Mouse (Mus musculus) urinary bladder, postnatal 25 days (tissue): Measurements from ENCODE around the gene Cltc.

ENCODE experiments used
- DNase-seq: peaks from one replicate; pipeline ENCODE4 v3.0.0; 2022; ENCODE audit warnings: low spot score

The Cltc gene

DNA sequence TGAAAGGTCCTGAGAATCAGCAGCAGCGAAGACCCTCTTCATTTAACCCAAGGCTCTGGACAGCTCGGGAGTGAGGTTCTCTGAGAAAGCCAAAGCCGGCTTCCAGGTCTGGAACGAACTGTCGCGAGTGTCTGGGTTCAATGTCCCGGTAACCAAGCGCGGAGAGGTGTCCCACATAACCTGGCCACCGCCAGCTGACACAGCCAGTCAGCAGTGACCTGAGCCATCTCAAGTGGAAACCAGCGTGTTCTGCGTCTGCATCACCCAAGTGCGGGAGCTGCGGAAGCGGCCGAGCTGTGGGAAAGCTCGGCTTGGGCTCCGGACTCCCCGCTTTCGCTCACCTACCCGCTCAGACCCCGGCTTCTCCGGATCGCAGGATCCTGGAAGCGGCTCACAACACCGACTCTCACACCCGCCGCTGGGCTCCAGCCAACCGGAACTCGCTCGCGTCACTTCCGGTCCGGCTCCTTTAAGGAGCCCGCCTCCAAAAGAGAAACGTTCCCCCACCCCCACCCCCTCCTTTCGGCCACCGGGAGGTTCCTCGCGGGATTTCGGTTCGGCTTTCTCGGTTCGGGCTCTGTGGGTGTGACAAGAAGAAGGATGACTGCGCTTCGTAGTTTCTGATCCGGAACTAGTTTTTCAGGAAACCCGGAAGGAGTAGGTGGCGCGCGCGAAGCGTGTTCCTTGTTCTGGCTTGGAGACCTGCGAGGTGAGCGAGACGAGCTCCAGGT, 73.8 kb downstream of the Cltc start, which contains the start of the genes Vmp1 and Ptrh2:
Gene Vmp1, minus strand, starts transcription at position 442 of the 731 bp plus-strand sequence.
Gene Ptrh2, plus strand, starts transcription at position 591 of the 731 bp plus-strand sequence.
- DNase-seq = peak; percentile 92

DNA sequence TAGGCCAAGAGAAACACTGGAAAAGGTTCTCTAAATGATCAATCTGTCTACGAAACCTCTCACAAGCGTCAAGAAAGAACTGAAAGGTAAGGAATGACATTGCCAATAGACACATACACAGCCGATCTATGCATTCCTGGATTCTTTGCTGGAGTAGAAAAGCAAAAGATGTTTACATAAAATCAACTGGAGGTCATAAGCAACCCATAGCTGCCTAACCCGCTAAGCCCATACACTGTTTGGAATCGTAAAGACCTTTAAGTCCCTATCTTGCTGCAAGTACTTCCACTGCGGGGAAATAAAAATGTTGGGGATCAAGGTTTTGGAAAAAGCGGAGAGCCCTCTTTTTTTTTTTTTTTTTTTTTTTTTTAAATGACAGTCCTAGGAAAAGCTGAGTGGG, 74.5 kb downstream of the Cltc start:
- DNase-seq = no peak

DNA sequence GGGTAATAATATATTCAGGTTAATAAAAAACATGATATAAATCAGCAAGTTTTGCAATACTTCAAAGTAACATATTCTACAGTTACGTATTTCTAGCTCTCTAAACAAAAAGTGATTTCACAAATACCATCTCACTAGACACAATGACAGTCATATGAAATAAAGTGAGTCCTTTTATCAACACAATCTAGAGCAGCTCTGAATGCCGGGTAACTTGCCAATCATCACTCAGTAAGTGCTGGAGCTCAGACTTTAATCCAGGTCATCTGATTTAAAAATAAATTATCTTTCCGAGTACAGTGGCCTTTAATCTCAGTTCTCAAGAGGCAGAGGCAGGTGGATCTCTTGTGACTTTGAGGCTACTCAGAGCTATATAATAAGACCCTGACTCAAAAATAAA, 75.9 kb downstream of the Cltc start:
- DNase-seq = no peak

DNA sequence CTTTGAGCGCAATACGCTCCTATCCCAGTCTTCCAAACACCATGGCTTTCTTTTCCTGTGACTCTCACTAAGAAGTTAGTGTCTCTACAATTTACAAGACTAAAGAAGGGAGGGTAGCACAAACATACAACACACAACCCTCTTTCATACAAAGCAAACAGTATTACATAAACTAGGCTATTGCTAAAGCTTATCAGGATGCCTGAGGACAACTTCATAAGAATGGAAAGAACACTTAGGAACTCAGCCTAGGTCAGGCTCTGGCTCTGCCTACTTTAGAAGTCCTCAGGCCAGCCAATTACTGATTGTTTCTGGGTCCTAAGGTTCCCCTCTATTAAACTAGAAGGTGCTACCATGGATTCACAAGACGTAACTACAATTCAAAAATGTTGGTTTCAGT, 76.6 kb downstream of the Cltc start:
- DNase-seq = no peak

DNA sequence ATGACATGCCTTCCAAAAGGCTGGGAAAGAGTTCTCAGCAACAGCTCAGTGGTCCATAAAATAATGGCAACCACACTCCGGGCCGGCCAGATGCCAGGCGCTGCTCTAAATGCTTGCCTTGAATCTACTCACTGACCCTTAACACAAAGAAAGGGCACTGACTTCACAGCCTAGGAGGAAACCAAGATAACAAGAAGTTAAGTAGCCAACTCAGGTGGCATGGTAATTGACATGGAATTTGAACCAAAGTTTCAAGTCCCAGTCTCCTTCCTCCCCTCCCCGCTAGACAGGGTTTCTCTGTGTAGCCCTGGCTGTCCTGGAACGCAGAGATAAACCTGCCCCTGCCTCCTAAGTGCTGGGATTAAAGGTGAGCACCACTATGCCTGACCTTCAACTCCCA, 78.4 kb downstream of the Cltc start:
- DNase-seq = no peak

DNA sequence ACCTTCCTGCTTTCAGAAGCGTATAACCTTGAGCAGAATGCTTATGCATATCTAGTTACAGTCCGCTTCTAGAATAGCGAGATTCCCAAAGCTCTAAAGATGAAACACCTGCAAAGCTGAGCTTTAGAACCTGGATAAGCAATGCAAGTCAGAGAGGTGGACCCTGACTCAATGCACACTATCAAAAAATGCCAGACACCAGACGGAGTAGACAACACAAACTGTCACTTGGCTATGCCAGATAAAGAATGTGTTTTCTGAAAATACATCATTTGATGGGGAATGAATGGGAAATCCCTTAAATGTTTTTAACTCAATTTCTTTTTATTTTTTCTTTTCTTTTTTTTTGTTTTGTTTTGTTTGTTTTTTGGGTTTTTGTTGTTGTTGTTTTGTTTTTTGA, 81.8 kb downstream of the Cltc start:
- no peak for DNase-seq

DNA sequence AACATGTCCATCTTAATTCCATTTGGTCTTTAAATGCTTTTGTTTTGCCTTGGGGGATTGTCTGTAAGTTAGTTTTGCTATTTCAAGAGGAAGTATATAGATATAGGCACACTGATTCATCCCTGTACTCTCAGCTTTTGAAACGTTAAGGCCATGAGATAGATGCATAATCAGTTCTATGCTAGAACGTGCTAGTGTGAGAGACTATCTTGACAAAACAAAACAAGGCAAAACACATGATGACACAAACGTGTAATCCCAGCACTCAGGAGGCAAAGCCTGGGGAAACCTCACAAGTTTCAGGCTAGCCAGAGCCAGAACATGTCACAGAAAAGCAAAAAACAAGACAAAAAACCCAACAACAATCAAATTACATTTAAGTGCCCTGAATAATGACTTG, 84.6 kb downstream of the Cltc start:
- DNase-seq = no peak

DNA sequence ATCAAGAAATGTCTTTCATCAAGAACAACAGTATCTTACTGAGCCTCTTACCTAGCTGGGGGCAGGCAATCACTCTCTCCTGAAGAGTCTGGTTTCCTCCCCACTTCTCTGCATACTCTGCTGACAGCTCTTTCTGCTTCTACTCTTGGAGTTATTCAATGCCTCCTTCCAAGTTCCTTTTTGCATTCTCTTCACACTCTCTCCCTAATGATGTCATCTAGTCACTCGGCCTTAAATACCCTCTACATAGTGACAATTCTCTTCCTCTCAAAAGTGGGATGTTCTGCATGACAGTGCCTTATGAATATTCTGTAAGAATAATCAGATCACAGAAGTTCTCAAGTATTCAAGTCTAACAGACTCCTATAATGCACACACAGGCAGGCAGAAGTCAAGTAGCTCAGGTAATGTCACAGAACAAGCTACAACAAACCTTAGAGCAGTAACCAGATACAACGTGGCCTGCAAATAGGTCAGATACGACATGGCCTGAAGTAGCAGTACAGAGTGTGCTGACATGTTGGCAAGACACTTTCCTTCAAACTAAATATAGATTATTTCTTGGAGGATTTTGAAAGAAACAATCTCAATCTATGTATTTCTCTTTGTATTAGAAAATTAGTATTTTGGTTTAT, 86.2 kb downstream of the Cltc start:
- DNase-seq = no peak

DNA sequence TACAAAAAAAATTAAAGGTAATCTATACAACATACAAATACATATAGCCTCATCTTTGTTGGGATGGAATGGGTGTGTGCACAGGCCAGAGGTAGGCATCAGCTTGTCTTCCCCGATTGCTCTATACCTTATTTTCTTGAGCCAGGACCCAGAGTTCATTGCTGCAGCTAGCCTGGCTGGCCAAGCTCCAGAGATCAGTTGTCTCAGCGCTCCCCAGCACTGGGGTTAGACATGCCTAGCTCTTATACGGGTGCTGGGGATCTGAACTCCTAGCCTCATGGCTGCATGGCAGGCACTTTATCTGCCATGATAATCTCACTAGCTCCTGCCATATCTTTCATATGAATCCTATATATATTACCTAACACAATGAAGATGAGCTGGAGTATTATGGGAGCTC, 89.2 kb downstream of the Cltc start:
- DNase-seq = no peak

DNA sequence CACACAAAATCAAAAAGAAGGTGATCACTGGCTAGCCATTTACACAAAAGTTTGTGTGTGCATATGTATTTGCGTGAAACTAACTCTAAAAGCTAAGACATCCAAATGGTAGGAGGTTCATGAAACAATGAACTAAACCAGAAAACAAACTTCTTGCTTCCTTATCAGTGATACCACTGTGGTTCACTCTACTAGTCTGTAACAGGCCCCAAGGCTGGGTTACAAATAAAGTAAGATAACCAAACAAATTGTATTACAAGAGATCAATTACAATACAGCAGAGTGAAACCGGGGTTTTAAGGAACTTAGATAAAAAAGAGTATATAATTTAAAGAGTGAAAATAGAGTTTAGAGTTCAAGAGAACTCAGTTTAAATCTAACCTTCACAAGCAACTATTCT, 89.8 kb downstream of the Cltc start:
- no peak for DNase-seq

DNA sequence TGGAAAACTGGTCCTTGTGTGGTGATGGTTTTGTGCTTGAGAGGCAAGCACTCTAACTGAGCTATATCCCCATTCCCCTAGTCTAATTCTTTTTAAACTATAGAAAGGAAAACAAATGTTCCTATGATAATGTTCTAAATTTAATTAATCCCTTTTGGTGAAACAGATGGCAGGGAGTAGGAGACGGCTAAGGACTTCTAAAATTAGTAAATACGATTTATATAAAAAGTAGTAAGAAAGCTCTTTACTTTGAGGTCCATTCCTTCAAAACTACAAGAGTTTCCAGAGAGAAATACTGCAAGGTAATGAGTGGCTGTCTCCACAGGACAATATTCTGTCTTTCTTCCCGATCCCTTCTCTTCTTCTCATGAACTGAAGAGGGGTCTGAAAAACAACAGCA, 93.0 kb downstream of the Cltc start:
- DNase-seq = no peak

DNA sequence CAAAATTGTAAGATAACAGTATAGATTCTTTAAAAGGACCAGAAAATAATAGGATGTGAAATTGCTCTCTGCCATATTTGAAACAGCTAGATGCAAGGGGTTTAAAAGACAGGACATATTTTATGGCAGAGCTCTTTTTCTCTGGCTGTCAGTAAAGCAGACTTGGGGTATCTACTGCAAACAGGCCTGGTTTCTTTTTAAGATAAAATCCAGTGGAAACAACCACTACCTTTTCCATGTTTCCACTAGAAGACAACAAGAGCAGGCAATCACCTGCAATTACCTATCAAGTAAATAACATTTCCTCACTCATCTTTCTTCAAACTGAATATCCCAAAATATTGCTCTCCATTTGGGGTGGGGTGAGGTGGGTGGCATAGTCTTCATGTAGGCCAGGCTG, 93.4 kb downstream of the Cltc start:
- no peak for DNase-seq

DNA sequence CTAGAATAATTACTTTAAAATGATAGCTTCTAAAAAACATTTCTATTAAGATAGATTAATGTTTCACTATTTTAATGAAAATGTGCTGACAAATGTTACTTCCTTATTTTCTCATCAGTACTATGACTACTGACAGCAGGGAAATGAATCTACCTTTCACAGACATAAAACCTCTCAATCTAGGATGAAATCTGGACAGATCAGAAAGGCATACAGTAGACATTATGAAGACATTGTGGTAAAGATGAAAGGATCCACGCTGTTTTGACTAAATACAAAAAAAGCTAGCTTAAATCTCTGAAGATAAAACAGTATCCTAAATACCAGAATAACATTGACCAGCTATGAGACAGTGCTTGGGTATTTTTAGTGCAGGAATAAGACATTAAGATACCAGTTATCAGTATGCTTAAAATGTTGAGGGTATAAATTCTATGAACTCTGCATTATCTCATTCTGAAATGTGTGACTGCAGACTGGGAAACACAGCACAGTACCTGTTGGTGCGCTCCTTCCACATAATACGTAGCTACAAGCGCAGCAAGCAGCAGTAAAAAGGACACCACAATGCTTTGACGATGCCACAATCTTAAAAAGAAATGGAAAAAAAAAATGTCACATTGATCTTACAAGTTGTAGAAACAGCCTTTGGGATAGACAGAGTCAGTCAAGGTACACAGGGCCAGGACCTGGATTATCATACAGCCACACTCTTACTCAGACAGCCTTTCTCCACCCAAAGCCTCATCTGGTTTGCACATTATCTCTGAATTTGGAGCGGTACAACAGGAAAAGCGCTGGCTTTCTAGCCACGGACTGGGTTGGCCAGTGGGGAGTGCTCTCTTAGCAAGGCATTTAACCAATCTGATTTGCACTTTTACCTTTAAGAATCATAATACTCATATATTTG, 94.1 kb downstream of the Cltc start:
- no peak for DNase-seq

DNA sequence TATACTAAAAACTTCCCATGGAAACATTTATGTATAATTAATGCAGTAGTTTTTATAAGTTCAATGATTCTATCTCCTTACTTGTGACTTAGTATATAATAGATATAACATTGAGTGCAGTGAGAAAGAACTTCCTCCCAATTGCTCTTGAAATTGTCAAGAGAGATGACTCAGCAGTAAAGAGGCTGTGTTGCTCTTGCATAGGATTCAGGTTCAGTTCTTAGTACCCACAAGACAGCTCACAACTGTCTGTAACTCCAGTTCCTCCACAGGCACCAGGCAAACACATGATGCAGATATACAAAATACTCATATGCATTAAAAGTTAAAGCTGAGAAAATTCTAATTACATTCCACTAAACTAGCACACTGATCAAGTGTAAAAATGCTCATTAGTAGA, 99.5 kb downstream of the Cltc start:
- DNase-seq = no peak

DNA sequence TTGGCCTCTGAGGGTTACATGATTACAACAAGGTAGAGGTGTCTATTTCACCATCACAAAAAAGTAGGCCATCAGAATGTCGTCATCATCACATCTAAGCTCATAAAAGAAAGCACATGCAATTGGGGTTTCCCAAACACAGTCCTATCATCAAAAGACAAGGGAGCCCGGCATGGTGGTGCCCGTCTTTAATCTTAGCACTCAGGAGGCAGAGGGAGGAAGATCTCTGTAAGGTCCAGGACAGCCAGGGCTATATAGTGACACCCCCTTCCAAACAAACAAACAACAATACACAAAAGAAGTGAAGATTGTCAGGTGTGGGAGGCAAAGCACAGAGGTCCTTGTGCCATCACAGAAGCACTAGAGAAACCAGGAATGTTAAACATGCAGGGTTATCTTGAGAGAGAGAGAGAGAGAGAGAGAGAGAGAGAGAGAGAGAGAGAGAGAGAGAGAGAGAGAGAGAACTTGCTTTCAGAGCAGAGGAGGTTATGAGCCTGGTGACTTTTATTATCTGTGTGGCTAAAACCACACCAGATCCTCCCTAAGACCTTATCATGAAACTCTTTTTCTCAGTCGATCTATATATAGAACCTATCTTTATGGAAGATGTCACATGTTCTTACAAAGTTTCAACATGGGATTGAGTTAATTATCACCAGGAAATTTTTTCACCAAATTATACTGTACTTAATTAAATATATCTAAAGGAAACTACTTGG, 100.4 kb downstream of the Cltc start:
- DNase-seq = no peak

DNA sequence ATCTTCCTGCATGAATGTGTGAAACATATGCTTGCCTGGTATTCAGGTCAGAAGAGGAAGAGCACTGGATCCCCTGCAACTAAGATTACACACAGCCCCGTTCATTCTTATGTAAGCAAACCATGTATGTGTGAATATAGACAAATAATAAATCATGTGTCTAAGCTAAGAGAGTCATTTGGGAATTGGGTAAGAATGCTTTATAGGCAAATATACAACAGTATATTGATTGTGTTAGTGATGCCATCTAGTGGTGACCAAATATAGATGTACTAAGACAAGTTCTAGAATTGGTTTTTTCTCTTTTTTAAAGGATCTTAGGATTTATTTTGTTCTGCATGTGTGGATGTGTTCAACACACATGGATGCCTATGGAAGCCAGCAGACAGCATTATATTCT, 101.7 kb downstream of the Cltc start:
- DNase-seq = no peak

DNA sequence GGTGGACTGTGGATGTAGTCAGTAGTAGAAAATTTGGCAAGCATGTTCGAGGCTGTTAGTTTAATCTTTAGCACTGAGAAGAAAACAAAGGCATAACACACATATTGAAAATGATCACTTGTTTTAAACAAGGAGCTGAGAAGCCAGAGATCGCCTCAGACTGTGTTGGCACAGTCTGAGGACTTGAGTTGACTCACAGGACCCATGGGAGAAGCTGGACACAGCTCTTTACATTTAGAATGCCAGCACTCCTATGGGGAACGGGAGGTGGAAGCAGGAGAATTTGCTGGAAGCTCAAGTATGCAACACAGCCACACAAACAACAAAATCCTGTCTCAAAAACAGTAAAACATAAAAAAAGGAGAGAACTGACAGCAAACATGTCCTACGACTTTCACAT, 103.3 kb downstream of the Cltc start:
- no peak for DNase-seq

DNA sequence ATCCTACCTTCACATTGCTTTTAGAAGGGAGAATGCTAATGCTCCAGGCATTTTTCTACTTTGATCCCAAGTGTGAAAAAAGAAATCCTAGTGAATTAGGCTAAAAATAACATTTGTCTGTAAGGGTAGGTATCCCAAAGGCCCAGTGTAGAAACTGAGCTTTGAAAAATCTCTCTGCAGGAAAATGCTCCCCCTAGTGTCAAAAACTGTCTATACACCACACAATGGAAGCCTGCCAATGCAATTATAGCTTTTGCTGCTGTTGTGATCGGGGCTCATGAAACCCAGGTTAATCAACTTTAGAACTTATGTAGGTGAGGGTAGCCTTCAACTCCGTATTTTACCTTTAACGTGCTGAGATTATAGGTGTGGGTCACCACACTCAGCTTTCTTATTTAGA, 103.9 kb downstream of the Cltc start:
- peak; percentile 56 for DNase-seq

DNA sequence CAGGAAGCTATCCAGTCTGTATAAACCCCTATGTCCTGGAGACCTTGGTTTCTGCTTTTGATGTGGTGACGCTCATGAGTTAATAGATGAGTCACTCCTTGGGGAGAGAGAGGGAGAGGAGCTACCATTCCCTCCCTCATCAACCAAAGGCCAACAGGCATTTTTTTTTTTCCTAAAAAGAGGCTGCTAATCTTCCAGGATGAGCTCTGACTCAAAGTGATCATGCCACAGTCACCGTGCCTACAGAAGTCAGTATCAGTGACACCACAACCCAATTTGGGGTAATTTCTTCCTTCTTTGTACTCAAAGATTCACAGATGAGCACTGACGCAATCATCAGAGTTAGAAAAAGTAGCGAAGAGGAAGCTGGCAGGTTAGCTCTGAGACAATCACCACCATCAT, 104.8 kb downstream of the Cltc start:
- no peak for DNase-seq

DNA sequence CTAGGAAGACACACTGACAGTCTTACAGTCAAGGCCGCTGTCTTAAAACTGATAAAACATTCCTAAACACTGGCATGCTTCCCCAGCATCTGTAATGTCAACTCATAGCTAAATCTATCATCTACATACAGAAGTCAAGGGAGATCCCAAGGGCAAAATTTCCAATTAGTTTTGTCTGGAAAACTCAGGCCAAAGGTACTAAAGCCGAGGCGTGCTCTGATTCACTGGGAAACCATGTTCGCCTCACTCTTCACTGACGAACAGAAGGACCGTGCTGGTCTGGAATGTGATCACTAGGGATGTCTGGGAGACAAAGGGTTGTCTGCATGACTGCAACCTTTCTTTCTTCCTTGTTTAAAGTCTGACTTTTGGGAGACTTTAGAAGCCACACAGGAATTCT, 106.7 kb downstream of the Cltc start:
- no peak for DNase-seq

DNA sequence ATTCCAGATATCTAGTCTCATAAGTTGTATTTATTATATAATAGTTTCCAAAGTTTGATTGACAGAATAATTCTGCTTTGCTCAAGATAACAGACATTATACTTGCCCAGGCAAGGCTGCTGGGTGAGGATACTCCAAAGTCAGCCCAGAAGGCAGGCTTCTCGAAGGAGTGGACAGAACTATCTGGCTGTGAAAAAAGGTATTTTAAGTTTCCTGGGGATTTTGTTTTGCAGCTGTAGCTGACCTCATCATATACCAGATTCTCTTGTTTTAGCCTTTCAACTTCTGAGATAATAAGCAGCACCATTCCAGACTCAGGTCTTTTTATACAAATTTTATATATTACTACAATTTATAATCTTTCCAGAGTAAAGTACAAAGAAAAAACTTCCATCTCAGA, 107.8 kb downstream of the Cltc start:
- DNase-seq = no peak
